Mouse (Mus musculus): ENCODE results near the gene Cux1. TPM values are rescaled to one million over a fixed set of nuclear protein-coding genes. Genes with fewer than 3 reads are reported as not detected.

Cux1 gene
- polyA plus RNA-seq, 1 experiment from 2014 or later = 117 TPM

GRCm38 (mm10) chr5:136589002-136589401 lies 21.7 kb upstream of the Cux1 start:
- Histone ChIP-seq H3K4me3 (ENCODE audit: low read length) (no peak overlapping the region), H3K27ac (ENCODE audit: low read length) (no peak overlapping the region), H3K27me3 (ENCODE audit: control insufficient read depth, insufficient read depth, low read depth, low read length) (no peaks in the 10 kb centered on the region), H3K36me3 (ENCODE audit: control insufficient read depth, insufficient read depth, low read length) (no peaks in the 10 kb centered on the region), H3K9ac (ENCODE audit: low read length) (no peak overlapping the region), H3K4me2 (ENCODE audit: low read depth, low read length) (no peak overlapping the region), H3K9me3 (ENCODE audit: control insufficient read depth, low read length) (no peaks in the 10 kb centered on the region), H3K4me1 (replicated peaks; ENCODE audit: control insufficient read depth, insufficient read depth, low read length) (peaks cover 5% of the 10 kb centered on the region; the same call in 1 of the 2 replicates)
- ATAC-seq (ENCODE audit: low read depth) = no peak
- WGBS = 33% methylated on average over 2 of the region's 2 CpGs

- 61% methylated on average over 3 of the region's 3 CpGs for WGBS
- peaks cover 5% of the 10 kb centered on the region; the same call in 1 of the 2 replicates for H3K4me1 ChIP-seq (replicated peaks; ENCODE audit: control insufficient read depth, insufficient read depth, low read length)
- H3K36me3 ChIP-seq (ENCODE audit: control insufficient read depth, insufficient read depth, low read length) = no peaks in the 10 kb centered on the region
- no peaks in the 10 kb centered on the region for H3K27me3 ChIP-seq (ENCODE audit: control insufficient read depth, insufficient read depth, low read depth, low read length)
- no peaks in the 10 kb centered on the region for H3K9me3 ChIP-seq (ENCODE audit: control insufficient read depth, low read length)
- ATAC-seq (ENCODE audit: low read depth) = no peak
- H3K9ac ChIP-seq (ENCODE audit: low read length) = no peak overlapping the region
- no peak overlapping the region for H3K27ac ChIP-seq (ENCODE audit: low read length)
- H3K4me2 ChIP-seq (ENCODE audit: low read depth, low read length) = no peak overlapping the region
- no peak overlapping the region for H3K4me3 ChIP-seq (ENCODE audit: low read length)
Observed at GRCm38 (mm10) chr5:136588471-136588870, 21.2 kb upstream of the Cux1 start.

- Histone ChIP-seq H3K4me3 (ENCODE audit: low read length) (no peak overlapping the region), H3K27me3 (ENCODE audit: control insufficient read depth, insufficient read depth, low read depth, low read length) (peaks cover 14% of the 10 kb centered on the region), H3K4me1 (replicated peaks; ENCODE audit: control insufficient read depth, insufficient read depth, low read length) (peaks cover 5% of the 10 kb centered on the region; the same call in 1 of the 2 replicates), H3K36me3 (ENCODE audit: control insufficient read depth, insufficient read depth, low read length) (no peaks in the 10 kb centered on the region), H3K4me2 (ENCODE audit: low read depth, low read length) (no peak overlapping the region), H3K27ac (ENCODE audit: low read length) (no peak overlapping the region), H3K9me3 (ENCODE audit: control insufficient read depth, low read length) (no peaks in the 10 kb centered on the region), H3K9ac (ENCODE audit: low read length) (no peak overlapping the region)
- 14% methylated on average over 4 of the region's 4 CpGs for WGBS
- ATAC-seq (ENCODE audit: low read depth) = no peak
Observed at GRCm38 (mm10) chr5:136584676-136585285, 17.5 kb upstream of the Cux1 start.

DNA sequence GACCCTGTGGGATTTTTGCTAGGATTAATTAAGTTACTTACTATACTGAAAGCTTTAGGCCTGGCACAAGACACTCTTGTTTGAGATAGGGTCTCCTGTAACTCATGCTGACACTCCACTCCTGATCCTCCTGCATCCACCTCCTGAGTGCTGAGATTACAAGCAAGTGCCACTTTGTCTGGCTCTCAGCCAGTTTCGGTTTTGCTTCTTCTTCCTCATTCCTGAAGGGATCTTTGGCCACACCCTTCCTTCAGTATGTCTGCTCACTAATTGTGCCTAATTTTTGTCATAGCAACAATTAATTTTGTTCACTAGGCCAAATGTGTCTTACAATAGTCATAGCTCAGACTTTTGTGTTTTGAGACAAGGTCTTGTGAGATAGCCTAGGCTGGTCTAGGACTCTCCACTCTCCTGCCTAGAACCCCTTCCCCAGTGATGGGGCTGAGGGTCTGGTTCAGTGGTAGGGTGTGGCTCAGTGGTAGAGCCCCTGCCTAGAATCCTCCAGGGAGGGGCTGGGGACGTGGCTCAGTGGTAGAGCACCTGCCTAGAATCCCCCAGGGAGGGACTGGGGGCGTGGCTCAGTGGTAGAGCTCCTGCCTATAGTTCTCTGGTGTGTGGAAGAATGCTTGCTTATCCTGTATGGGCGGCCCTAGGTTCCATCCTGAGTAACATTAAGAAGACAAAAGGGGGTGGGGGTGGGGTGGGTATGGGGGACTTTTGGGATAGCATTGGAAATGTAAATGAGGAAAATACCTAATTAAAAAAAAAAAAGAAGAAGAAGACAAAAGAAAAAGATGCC lies 16.6 kb upstream of the Cux1 start:
- peaks cover 5% of the 10 kb centered on the region; the same call in 1 of the 2 replicates for H3K4me1 ChIP-seq (replicated peaks; ENCODE audit: control insufficient read depth, insufficient read depth, low read length)
- WGBS = 65% methylated on average over 4 of the region's 4 CpGs
- no peaks in the 10 kb centered on the region for H3K36me3 ChIP-seq (ENCODE audit: control insufficient read depth, insufficient read depth, low read length)
- H3K27ac ChIP-seq (ENCODE audit: low read length) = no peak overlapping the region
- peaks cover 14% of the 10 kb centered on the region for H3K27me3 ChIP-seq (ENCODE audit: control insufficient read depth, insufficient read depth, low read depth, low read length)
- H3K9me3 ChIP-seq (ENCODE audit: control insufficient read depth, low read length) = no peaks in the 10 kb centered on the region
- no peak overlapping the region for H3K9ac ChIP-seq (ENCODE audit: low read length)
- no peak overlapping the region for H3K4me3 ChIP-seq (ENCODE audit: low read length)
- H3K4me2 ChIP-seq (ENCODE audit: low read depth, low read length) = no peak overlapping the region
- ATAC-seq (ENCODE audit: low read depth) = no peak

DNA sequence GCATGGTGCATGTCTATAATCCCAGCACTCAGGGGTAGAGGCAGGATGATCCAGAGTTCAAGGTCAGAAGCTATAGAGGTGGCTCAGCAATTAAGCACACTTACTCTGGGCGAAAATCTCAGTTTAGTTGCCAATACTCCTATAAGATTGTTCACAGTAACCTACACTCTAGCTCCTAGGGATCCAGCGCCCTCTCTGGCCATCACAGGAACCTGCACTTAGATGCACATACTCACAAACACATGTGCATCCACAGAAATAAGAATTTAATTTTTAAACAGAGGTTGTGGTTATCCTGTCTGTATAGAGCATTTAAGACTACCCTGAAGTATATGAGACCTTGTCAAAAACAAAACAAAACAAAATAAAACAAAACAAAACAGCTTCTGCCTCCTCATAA lies 16.0 kb upstream of the Cux1 start:
- Histone ChIP-seq H3K4me3 (ENCODE audit: low read length) (no peak overlapping the region), H3K4me1 (replicated peaks; ENCODE audit: control insufficient read depth, insufficient read depth, low read length) (peaks cover 5% of the 10 kb centered on the region; the same call in 1 of the 2 replicates), H3K36me3 (ENCODE audit: control insufficient read depth, insufficient read depth, low read length) (no peaks in the 10 kb centered on the region), H3K9me3 (ENCODE audit: control insufficient read depth, low read length) (no peaks in the 10 kb centered on the region), H3K4me2 (ENCODE audit: low read depth, low read length) (no peak overlapping the region), H3K27me3 (ENCODE audit: control insufficient read depth, insufficient read depth, low read depth, low read length) (peaks cover 14% of the 10 kb centered on the region), H3K27ac (ENCODE audit: low read length) (no peak overlapping the region), H3K9ac (ENCODE audit: low read length) (no peak overlapping the region)
- 79% methylated on average over 2 of the region's 2 CpGs for WGBS
- ATAC-seq (ENCODE audit: low read depth) = no peak

DNA sequence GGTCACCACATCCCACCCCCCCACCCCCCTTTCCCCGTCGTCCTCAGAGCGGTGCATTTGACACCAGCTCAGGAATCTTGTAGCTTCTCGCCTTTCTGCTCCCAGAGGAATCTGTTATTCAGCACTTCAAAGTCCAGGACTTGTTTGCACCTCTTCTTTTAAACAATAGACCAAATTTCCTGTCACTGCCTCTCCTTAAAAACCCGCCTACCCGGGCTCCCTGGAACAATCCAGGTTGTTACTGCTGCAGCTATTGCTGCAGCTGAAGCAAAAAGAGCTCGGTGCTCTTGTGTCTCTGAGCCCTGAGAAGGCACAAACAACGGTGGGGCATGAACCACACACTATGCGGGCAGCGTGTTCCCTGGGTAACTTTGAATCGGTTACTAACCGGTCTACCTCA lies 14.9 kb upstream of the Cux1 start:
- Histone ChIP-seq H3K9me3 (ENCODE audit: control insufficient read depth, low read length) (no peaks in the 10 kb centered on the region), H3K27ac (ENCODE audit: low read length) (no peak overlapping the region), H3K4me2 (ENCODE audit: low read depth, low read length) (peak overlapping the region; percentile 46), H3K36me3 (ENCODE audit: control insufficient read depth, insufficient read depth, low read length) (no peaks in the 10 kb centered on the region), H3K9ac (ENCODE audit: low read length) (no peak overlapping the region), H3K4me1 (replicated peaks; ENCODE audit: control insufficient read depth, insufficient read depth, low read length) (peaks cover 5% of the 10 kb centered on the region; the same call in 1 of the 2 replicates), H3K4me3 (ENCODE audit: low read length) (no peak overlapping the region; the same call in 1 of the 2 replicates), H3K27me3 (ENCODE audit: control insufficient read depth, insufficient read depth, low read depth, low read length) (peaks cover 14% of the 10 kb centered on the region)
- no peak for ATAC-seq (ENCODE audit: low read depth)
- 4% methylated on average over 12 of the region's 12 CpGs for WGBS

DNA sequence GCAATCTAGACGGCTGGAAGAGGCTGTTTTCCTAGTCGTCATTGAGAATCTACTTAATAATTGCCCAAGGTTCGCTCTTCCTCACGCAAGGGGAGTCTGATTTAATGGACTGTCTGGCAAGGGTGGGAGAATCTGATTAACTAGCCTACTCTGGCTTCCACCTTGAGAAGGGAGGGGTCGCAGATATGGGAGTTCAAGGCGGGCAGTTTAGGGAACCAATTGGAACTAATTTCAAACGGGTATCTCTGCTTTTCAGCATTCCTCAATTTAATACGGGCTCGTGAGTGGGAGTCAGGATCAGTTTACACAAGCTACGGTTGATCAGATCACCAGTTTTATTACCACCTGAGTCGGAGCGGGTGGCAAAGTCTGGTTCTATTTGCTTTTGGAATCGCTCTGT lies 14.3 kb upstream of the Cux1 start:
- Histone ChIP-seq H3K4me2 (ENCODE audit: low read depth, low read length) (peak overlapping the region; percentile 46), H3K4me3 (ENCODE audit: low read length) (peak overlapping the region; percentile 22), H3K27ac (ENCODE audit: low read length) (no peak overlapping the region), H3K9ac (ENCODE audit: low read length) (no peak overlapping the region), H3K4me1 (replicated peaks; ENCODE audit: control insufficient read depth, insufficient read depth, low read length) (peaks cover 5% of the 10 kb centered on the region; the same call in 1 of the 2 replicates), H3K9me3 (ENCODE audit: control insufficient read depth, low read length) (no peaks in the 10 kb centered on the region), H3K27me3 (ENCODE audit: control insufficient read depth, insufficient read depth, low read depth, low read length) (peaks cover 14% of the 10 kb centered on the region), H3K36me3 (ENCODE audit: control insufficient read depth, insufficient read depth, low read length) (no peaks in the 10 kb centered on the region)
- under 1% methylated on average over 13 of the region's 13 CpGs for WGBS
- ATAC-seq (ENCODE audit: low read depth) = no peak

- 14% methylated on average over 9 of the region's 9 CpGs for WGBS
- ATAC-seq (ENCODE audit: low read depth) = peak; percentile 41; the same call in 1 of the 2 replicates
- no peak overlapping the region for H3K9ac ChIP-seq (ENCODE audit: low read length)
- H3K9me3 ChIP-seq (ENCODE audit: control insufficient read depth, low read length) = no peaks in the 10 kb centered on the region
- H3K27me3 ChIP-seq (ENCODE audit: control insufficient read depth, insufficient read depth, low read depth, low read length) = peaks cover 14% of the 10 kb centered on the region
- no peak overlapping the region for H3K27ac ChIP-seq (ENCODE audit: low read length)
- no peaks in the 10 kb centered on the region for H3K36me3 ChIP-seq (ENCODE audit: control insufficient read depth, insufficient read depth, low read length)
- H3K4me1 ChIP-seq (replicated peaks; ENCODE audit: control insufficient read depth, insufficient read depth, low read length) = peaks cover 5% of the 10 kb centered on the region; the same call in 1 of the 2 replicates
- H3K4me3 ChIP-seq (ENCODE audit: low read length) = peak overlapping the region; percentile 22
- peak overlapping the region; percentile 46 for H3K4me2 ChIP-seq (ENCODE audit: low read depth, low read length)
Observed at GRCm38 (mm10) chr5:136581166-136581565, 13.9 kb upstream of the Cux1 start.

DNA sequence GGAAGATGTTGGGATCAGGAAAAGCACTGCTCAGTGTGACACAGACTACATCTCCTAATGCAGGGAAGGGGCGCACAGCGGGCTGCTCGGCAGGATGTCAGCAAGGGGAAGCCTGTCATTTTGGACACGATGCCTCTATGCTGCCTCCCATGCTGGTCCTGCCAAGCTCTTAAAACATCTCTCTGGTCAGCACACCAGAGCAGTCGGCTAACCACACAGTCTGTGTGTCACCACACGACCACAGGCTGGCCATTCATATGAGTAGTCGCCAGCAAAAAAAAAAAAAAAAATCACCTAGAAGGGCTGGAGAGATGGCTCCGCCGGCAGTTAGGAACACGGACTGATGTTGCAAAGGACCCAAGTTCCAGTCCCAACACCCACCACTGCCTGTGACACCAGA lies 10.9 kb upstream of the Cux1 start:
- Histone ChIP-seq H3K27me3 (ENCODE audit: control insufficient read depth, insufficient read depth, low read depth, low read length) (peaks cover 14% of the 10 kb centered on the region), H3K4me3 (ENCODE audit: low read length) (no peak overlapping the region), H3K9me3 (ENCODE audit: control insufficient read depth, low read length) (no peaks in the 10 kb centered on the region), H3K9ac (ENCODE audit: low read length) (no peak overlapping the region), H3K4me1 (replicated peaks; ENCODE audit: control insufficient read depth, insufficient read depth, low read length) (no peaks in the 10 kb centered on the region), H3K27ac (ENCODE audit: low read length) (no peak overlapping the region), H3K4me2 (ENCODE audit: low read depth, low read length) (no peak overlapping the region), H3K36me3 (ENCODE audit: control insufficient read depth, insufficient read depth, low read length) (no peaks in the 10 kb centered on the region)
- 41% methylated on average over 10 of the region's 10 CpGs for WGBS
- no peak for ATAC-seq (ENCODE audit: low read depth)

Measured in lung, embryonic 16.5 days (tissue).